Mouse (Mus musculus) large intestine, adult 2 months (tissue): Measurements from ENCODE around the gene P3h3. TPM values are rescaled to one million over a fixed set of nuclear protein-coding genes. Genes with fewer than 3 reads are reported as not detected.
"Not testable (repeated sequence)": the region's sequence is repeated elsewhere in the genome, so short reads cannot be mapped to it uniquely, and the experiment has no call there.

Experiments used
- DNase-seq: peaks from one replicate; pipeline ENCODE4 v3.0.0-alpha.2; 2012; ENCODE audit warnings: low read depth, low spot score
- WGBS: fragments of 180-500 bp; shearing (Covaris S2); methylation state at CpG from one replicate; pipeline ENCODE4 v1.1.7; 2018; 5-methylcytosine and 5-hydroxymethylcytosine counted together
- polyA plus RNA-seq: library from polyadenylated mRNA; depleted of rRNA; stranded (reverse); fragments of >200 nt; gene quantifications from 2 replicates; pipeline ENCODE4 v1.2.3, GENCODE M21; 2012; rRNA removed

Gene P3h3
- polyA plus RNA-seq: 8.3 and 10.5 TPM in 2 replicates

DNA sequence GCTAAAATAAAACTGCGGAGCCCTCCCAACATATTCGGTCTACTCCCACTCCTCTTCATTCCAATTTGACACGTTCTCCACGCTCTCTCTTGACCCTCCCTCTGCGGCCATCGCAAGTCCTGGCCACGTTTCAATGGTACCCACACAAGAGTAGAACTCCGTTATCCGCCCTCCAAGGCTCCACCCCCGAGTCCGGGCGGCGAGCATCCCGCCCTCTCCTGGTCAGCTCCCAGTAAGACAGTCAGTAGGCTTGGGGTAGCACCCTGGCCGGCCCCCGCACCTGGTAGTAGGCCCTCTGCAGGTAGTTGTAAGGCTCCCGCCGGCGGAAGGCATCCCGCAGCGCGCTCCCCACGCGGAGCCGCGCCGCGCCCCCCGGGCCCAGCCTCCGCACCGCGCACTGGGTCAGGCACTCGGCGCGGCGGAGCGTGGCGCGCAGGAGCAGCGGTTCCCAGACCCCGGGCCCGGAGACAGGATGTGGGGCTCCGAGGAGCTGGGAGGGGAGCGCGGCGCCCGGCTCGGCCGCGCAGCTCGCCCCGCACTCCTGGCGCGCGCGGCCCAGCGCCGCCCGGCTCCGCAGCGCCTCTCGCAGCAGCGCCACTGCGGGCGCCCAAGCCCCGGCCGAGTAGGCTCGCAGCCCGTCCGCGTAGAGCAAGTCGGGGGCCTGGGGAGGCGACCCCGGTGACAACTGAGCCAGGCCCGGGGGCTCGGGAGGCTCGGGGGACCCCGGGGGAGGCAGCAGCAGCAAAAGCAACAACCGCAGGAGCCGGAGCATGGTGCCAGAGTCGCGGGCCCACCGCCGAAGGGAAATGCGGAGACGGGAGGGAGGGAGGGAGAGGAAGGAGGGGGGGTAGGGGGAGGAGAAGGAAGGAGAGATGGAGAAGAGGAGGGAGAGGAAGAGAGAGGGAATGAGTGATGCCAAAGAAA lies at the start of gene P3h3:
P3h3 (minus strand) TSS at position 837 of the 924 bp plus-strand sequence.
- WGBS: 2% methylated on average over 86 of the region's 86 CpGs
- DNase-seq: no peak

DNA sequence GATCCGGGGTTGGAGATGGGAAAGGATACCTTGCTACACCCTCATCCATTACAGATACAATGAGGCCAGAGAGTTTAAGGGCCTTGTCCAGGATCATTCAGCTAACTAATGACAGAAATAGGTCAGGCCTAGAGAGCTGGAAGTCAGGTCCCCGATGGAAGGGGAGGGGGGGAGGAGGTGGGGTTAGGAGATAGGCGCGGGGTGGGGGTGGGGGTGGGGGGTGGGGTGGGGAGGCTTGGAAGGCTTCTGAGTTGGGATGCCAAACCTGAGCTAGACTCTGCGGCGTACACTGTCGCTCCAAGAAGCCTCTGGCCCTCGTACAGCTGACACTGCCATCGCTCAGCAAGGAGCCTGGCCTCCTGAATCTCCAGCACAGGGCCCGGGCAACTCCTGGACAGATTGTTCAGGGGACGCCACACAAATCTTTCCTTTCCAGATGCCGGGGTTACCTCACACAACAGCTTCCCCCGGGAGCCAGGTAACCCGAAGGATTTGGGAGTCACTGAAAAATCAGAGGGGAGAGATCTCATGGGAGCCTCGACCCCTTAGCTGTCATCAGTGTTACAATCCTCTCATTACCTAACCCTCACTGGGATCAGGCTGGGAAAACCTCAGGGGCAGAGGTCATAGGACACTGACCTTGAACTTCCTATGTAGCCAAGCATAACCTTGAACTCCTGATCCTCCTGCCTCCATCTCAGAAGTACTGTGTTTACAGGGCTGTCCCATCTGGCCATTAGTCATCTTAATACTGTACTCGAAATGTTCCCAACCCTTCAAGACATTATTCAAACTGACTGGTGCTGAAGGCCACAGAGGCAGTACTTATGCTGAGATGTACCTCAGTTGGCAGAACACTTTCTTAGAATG lies 47.7 kb upstream of the P3h3 start:
- DNase-seq: no peak
- 64% methylated on average over 16 of the region's 16 CpGs for WGBS

DNA sequence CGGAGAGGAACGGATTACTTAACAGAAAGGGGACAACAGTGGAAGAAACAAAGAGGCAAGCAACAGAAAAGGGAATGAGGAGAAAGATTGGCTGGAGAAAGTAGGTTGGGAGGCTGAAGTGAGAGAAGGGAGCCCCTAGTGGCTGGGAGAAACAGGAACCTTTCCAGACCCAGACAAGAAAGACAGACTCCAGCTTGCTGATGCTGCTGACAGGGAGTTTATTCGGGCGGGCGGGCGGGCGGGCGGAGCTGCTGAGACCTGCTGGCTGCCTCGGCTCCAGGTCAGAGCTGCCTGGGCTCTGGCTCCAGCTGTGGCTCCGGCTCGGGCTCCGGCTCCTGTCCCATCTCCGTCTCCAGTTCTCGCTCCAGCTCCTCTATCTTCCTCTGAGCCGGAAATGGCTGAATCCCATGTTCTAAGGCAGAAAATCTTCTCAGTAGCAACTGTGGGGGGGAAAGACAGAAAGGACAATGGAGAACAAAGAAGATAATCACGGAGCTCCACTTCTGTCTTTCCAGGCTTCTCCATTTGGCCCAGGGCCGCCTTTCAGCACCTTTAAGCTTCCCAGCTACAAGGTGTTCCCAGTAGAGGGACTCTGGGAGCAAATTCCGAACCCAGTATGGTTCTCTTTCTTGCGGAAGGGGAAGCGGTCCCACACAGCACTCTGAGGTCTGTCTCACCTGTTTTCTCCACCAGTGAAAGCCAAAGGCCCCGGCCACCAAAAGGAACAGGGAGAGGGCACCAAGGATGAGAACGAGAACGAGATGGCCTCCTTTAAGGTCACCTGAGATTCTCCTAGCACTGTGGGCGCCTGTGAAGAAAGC lies 46.8 kb upstream of the P3h3 start:
- peak; percentile 48 for DNase-seq
- 8% methylated on average over 24 of the region's 24 CpGs for WGBS

DNA sequence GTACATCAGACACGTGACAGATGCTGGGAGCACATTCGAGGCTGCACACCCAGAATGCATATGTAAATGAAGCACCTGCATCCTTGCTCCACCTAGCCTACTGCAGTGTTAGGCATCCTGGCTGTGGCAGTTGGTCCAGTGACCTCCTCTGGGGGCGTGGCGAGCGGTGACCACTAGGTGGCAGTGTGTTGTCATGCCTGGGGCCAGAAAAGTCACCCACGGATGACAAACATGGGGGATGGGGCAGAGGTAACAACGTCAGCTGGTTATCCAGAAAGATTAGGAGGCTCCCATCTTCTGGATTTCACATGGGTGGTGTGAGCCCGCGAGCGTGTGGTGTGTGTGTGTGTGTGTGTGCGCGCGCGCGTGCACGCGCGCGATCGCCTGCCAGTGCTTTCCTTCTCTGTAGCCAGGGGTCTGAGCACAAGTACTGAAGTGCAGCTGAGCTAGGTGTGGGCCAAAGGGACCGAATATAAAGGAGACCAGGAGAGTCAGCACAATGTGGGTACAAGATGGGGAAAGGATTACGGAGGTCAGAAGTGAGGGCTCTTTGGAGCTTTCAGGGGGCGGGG lies 46.1 kb upstream of the P3h3 start:
- WGBS: under 1% methylated on average over 23 of the region's 23 CpGs
- DNase-seq: peak; percentile 89

DNA sequence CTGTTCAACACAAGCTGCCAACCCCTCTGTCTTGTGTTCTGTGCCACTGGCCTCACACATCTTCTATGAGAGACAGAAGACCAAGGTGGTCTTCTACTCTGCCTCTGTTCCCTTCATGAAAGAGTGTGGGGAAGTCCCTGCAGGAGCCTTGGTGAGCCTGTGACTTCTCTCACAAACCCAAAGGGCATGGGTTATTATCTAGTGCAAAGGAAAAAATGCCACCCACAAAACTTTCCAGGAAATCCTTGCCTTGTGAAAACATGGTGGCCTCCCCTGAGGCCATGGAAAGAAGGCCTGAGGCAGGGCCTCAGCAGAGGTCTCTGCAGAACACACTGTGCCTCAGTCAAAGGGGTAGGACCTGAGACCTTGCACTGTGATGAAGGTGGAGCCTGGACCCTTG lies 44.3 kb upstream of the P3h3 start:
- no peak for DNase-seq

DNA sequence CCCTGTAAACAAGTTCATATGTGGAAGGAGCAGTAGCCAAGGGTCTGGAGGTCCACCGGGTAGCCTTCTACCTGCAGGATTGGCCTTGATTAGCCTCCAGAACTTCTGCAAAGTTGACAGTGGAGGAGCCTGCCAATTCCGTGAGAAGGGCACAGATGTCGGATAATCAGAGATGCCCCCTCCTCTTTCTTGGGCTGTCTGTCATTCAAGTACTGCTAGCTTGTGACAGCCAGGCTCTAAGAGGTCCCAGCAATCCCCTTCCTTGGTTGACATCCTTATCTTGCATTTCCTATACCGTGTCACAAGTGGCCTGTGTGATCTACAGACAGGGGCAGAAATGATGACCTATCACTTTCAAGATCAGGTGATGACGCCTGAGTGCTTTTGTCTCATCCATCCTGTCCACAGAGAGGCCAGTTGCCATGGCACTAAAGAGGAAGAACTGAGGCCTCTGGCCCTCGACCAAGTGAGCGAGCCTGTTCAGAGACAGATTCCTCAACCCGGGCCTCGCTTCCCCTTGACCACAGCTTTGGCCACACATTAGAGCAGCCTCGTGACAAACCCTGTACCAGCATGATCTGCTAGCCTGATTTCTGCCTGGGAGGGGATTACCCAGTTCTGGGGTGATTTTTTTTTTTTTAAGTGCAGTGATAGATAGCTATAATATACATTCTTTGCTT lies 43.4 kb upstream of the P3h3 start:
- DNase-seq: no peak
- WGBS: 70% methylated on average over 10 of the region's 10 CpGs

- 66% methylated on average over 8 of the region's 8 CpGs for WGBS
- no peak for DNase-seq
Observed at GRCm38 (mm10) chr6:124900056-124900800, 42.7 kb upstream of the P3h3 start.

GRCm38 (mm10) chr6:124898359-124898758 lies 40.8 kb upstream of the P3h3 start:
- DNase-seq: no peak
- 58% methylated on average over 3 of the region's 3 CpGs for WGBS

DNA sequence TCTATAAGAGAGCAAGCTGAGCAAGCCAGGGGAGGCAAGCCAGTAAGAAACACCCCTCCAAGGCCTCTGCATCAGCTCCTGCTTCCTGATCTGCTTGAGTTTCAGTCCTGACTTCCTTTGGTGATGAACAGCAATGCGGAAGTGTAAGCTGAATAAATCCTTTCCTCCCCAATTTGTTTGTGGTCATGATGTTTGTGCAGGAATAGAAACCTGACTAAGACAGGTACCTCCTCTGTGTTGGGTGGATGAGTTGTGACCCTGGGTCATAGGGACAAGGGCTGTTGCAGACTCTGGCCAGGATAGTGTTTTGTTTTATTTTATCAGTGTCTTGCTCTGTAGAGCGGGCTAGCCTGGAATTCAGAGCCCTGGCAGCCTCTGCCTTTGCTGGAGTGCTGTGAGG lies 36.6 kb upstream of the P3h3 start:
- not testable (repeated sequence) for DNase-seq
- 85% methylated on average over 2 of the region's 2 CpGs for WGBS

GRCm38 (mm10) chr6:124890997-124891396 lies 33.4 kb upstream of the P3h3 start:
- DNase-seq: no peak
- WGBS: 53% methylated on average over 6 of the region's 6 CpGs

DNA sequence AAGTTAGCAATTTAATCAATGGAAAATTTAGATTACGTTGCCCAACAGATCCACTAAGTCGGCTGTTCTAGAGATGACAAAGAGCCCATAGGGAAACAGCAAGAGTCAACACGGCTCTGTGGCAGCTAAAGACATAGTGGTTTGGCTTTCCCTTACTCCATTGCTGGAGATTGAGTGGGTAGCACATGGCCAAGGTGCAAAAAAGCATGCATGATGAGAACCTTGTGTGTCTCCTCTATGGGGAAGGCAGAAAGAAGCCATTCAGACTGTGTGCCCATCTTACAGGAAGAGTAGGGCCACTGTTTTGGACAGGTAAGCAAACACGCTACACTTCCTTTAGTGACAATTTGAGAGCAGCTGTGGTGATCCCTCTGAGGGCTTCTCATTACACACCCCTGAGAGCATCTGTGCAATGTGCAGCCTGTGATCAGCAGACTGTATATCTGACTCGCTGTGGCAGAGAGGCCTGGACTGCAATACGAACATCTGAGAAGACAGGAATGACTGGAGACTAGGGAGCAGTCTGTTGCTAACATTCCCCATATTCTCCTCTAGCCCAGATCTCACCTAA lies 31.1 kb upstream of the P3h3 start:
- WGBS: 89% methylated on average over 6 of the region's 6 CpGs
- no peak for DNase-seq

DNA sequence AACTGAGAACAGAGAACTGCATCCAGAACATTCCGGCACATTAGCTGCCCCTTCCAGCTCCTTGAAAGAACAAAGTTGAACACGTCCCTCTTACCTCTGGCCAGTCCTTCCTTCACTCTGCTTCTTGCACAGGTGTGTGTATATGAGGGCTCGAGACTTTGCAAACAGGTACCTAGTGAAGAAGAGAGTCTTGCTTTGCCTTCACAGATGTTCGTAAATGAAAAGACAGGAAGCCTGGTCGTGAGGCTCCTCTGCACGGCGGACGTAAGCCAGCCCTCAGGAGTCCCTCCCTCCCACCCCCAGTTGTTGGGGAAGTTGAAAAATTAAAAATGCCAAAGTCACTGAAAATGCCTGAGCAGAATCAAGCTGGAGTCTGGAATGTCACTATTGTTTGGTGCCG lies 30.4 kb upstream of the P3h3 start, which contains the start of gene Cd4:
Cd4 (minus strand) TSS at position 236 of the 400 bp plus-strand sequence.
- 67% methylated on average over 9 of the region's 9 CpGs for WGBS
- no peak for DNase-seq

GRCm38 (mm10) chr6:124885956-124886381 lies 28.4 kb upstream of the P3h3 start:
- DNase-seq: no peak
- WGBS: 89% methylated on average over 8 of the region's 8 CpGs

DNA sequence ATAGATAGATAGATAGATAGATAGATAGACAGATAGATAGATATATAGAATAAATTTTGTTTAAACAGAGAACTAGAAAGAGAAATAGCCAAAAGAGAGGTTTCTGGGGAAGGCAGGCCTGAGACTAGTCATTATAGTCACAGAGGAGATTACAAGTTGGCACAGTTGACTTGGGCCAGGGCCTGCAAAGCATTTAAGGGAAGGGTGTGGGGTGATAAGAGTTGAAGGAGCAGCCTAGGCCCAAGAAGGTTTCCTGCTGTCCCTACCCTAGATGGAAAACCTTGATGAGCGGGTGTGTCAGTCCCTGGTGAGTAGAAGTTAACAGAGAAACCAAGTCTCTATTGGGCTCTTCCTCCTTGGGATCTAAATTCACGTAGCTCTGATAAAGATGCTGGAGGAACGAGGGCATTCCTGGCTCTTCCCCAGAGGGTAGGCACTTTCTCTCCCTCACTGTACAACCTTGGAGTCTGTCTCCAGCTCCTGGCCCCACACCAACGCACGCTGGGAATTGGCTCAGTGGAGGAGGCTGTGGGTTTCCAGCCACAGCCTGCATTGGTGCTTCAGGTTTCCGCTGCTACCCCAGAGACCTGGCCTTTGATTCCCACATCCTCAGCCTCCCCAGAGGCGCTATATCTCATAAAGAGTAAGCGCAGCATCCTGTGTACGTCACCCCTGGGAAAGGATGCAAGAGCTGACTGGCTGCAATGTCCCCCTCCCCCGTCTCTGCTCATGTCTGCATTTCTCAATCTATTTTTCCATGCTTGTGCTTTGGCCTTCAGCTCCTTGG lies 27.4 kb upstream of the P3h3 start:
- WGBS: 64% methylated on average over 10 of the region's 10 CpGs
- DNase-seq: no peak

DNA sequence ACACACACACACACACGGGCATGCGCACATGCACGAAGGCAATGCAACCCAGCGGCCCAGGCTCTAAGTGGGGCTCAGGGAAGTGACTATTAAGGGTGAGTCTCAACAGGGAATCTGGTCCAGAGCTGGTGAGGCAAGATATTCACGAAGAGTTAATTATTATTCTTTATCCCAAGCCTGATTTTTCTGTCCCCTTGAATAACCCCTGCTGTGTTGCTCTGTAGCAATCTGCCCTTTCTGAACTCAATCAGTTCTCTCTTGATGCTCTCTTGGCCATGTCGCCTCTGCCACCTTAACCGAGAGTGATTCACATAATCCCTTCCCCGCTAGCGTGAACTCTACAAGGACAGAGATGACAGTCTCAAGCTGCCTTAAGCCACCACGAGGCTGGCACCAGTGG lies 25.8 kb upstream of the P3h3 start:
- no peak for DNase-seq
- WGBS: 79% methylated on average over 10 of the region's 10 CpGs

DNA sequence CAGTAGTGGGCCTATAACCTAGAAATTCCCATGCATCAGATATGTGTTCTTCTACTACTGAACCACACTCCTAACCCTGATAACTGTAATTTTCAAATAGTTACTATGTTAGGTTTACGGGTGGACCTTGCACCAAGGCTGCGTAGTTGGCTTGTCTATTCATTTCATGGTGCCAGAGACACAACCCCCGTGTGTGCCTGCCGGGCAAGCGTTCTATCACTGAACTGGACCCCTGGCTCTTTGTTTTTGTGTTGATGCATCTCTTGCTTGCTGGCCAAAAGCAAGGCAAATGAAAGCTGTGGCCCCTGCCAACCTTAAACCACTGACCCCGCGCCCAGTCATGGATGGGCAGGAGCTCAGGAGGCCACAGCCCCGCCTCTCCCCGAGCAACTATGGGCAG lies 24.3 kb upstream of the P3h3 start:
- WGBS: 65% methylated on average over 9 of the region's 9 CpGs
- DNase-seq: no peak

DNA sequence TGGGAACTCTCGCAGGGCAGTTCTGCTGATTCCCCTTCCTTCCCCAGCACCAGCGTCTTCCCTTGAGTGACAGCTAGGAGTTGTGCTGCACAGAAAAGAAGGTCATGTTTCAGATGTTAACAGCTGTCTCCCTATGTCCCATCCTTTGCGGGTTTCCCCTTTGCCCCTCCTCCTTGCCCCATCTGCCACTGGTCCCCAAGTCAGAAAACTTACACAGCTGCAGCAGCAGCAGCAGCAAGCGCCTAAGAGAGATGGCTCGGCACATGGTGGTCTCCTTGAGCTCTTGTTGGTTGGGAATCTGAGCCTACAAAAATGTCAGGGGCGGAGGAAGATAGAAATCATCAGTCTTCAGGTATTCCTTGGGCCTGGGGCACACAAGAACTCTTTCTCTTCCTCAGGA lies 21.8 kb upstream of the P3h3 start:
- no peak for DNase-seq

More for the DNA sequence above, 21.8 kb upstream of the P3h3 start:
- WGBS: 58% methylated on average over 6 of the region's 6 CpGs
